Mouse (Mus musculus): Measurements from ENCODE around the gene Zfp536. TPM values are rescaled to one million over a fixed set of nuclear protein-coding genes. Genes with fewer than 3 reads are reported as not detected.

Gene Zfp536
- total and polyA plus RNA-seq, 3 experiments = not detected

DNA sequence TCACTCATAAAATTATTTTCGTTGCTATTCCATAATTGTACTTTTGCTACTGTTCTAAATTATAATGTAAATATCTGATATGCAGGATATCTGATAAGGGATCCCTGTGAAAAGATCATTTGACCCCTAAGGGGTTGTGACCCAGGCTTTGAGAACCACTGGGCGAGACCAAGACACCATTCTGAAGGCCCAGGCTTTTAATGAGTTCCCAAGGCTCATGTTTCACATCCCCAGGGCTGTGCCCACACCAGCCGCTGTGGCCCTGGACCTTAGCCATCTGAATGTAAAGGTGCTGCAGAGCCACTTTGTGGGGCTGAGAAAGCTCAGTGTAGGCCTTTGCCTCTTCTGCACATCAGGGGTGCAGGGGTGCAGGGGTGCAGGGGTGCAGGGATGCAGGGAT is 221.1 kb downstream of the Zfp536 start:
- no peak overlapping the region for H3K4me2 ChIP-seq (ENCODE audit: insufficient read depth, low read depth, poor library complexity, severe bottlenecking)
- in situ Hi-C loops (cut with MboI; ENCODE audit: low pct_ligation_motif_present, low pct_unique_long_range_greater_than_20kb, low sequenced_read_pairs) = no loop called here
- H3K27me3 ChIP-seq (replicated peaks) = no peaks in the 10 kb centered on the region
- H3K9ac ChIP-seq (ENCODE audit: insufficient read depth, low read depth) = no peak overlapping the region
- no peaks in the 10 kb centered on the region for H3K4me1 ChIP-seq (ENCODE audit: control insufficient read depth in 1 of 2, insufficient read depth in 2 of 2)
- no peak for DNase-seq (ENCODE audit: extremely low read depth)
- no peak overlapping the region for H3K27ac ChIP-seq (ENCODE audit: insufficient read depth, low read depth)
- TF ChIP-seq GABPA (IDR thresholded peaks at IDR 0.05; ENCODE audit: insufficient replicate concordance, low read depth, low read length) (no peak), HCFC1 (IDR thresholded peaks at IDR 0.05; ENCODE audit: low read depth, low read length) (no peak), MXI1 (IDR thresholded peaks at IDR 0.05; ENCODE audit: low read depth, low read length) (no peak), EP300 (IDR thresholded peaks at IDR 0.05; ENCODE audit: low read length) (no peak), CHD2 (IDR thresholded peaks at IDR 0.05; ENCODE audit: low read length) (no peak), MAX (IDR thresholded peaks at IDR 0.05; ENCODE audit: low read length) (no peak), CTCF (conservative IDR thresholded peaks at IDR 0.05 in 1 of 2, IDR thresholded peaks at IDR 0.05 in 1 of 2; ENCODE audit: low read depth in 2 of 2, low read length in 2 of 2) (no peak), ZC3H11A (IDR thresholded peaks at IDR 0.05; ENCODE audit: low read depth, low read length) (no peak), POLR2AphosphoS2 (IDR thresholded peaks at IDR 0.05; ENCODE audit: low read depth, low read length) (no peak), ZKSCAN1 (IDR thresholded peaks at IDR 0.05; ENCODE audit: borderline replicate concordance, low read depth, low read length) (no peak), USF2 (conservative IDR thresholded peaks at IDR 0.05; ENCODE audit: low read depth, low read length) (no peak), RAD21 (IDR thresholded peaks at IDR 0.05; ENCODE audit: low read depth, low read length) (no peak), SIN3A (IDR thresholded peaks at IDR 0.05; ENCODE audit: low read length) (no peak), NELFE (IDR thresholded peaks at IDR 0.05; ENCODE audit: low read depth, low read length) (no peak), MEF2A (IDR thresholded peaks at IDR 0.05; ENCODE audit: borderline replicate concordance, low read depth, low read length) (no peak)
- H3K9me3 ChIP-seq (replicated peaks; ENCODE audit: low read length) = peaks cover 89% of the 10 kb centered on the region
- dilution Hi-C loops (cut with MboI; ENCODE audit: extremely low pct_ligation_motif_present, extremely low pct_unique_long_range_greater_than_20kb, low sequenced_read_pairs) = no loop called here
- no peaks in the 10 kb centered on the region for H3K36me3 ChIP-seq (replicated peaks in 1 of 2; ENCODE audit: control insufficient read depth in 1 of 2, insufficient read depth in 1 of 2, low read length in 1 of 2)
- no peak overlapping the region for H3K4me3 ChIP-seq (replicated peaks in 1 of 3; ENCODE audit: low read depth in 2 of 3, low read length in 2 of 3, poor library complexity in 1 of 3)
- H3K79me2 ChIP-seq (replicated peaks; ENCODE audit: control insufficient read depth, extremely low read depth, insufficient read depth, poor library complexity, severe bottlenecking) = no peaks in the 10 kb centered on the region

DNA sequence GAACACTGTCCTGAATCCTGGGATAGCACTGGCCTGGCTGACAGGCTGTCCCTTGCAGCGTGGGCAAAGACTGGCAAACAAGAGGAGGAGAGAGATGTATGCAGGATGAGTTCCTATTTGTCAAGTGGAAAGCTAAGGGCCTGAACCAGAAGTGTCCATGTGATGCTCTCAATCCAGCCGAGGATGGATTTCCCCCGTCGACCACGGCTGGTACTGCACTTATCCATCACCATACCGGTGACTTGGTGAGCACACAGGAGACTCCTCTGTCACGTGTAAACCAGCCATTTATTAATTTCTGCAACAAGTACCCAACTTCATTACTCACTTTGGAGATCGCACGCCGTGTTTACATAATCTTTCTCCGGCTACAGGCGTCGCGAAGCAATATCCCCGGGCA is 224.6 kb downstream of the Zfp536 start:
- H3K9ac ChIP-seq (ENCODE audit: insufficient read depth, low read depth) = no peak overlapping the region
- H3K4me3 ChIP-seq (replicated peaks in 1 of 3; ENCODE audit: low read depth in 2 of 3, low read length in 2 of 3, poor library complexity in 1 of 3) = no peak overlapping the region
- H3K79me2 ChIP-seq (replicated peaks; ENCODE audit: control insufficient read depth, extremely low read depth, insufficient read depth, poor library complexity, severe bottlenecking) = no peaks in the 10 kb centered on the region
- H3K4me1 ChIP-seq (ENCODE audit: control insufficient read depth in 1 of 2, insufficient read depth in 2 of 2) = no peaks in the 10 kb centered on the region
- dilution Hi-C loops (cut with MboI; ENCODE audit: extremely low pct_ligation_motif_present, extremely low pct_unique_long_range_greater_than_20kb, low sequenced_read_pairs) = no loop called here
- DNase-seq (ENCODE audit: extremely low read depth) = no peak
- TF ChIP-seq ETS1 (conservative IDR thresholded peaks at IDR 0.05; ENCODE audit: low read depth, low read length) (no peak), TBP (conservative IDR thresholded peaks at IDR 0.05; ENCODE audit: low read depth, low read length) (no peak), MEF2A (IDR thresholded peaks at IDR 0.05; ENCODE audit: borderline replicate concordance, low read depth, low read length) (no peak), POLR2AphosphoS2 (IDR thresholded peaks at IDR 0.05; ENCODE audit: low read depth, low read length) (no peak), RCOR1 (conservative IDR thresholded peaks at IDR 0.05; ENCODE audit: low read depth, low read length) (no peak), NELFE (IDR thresholded peaks at IDR 0.05; ENCODE audit: low read depth, low read length) (no peak)
- H3K36me3 ChIP-seq (replicated peaks in 1 of 2; ENCODE audit: control insufficient read depth in 1 of 2, insufficient read depth in 1 of 2, low read length in 1 of 2) = no peaks in the 10 kb centered on the region
- H3K4me2 ChIP-seq (ENCODE audit: insufficient read depth, low read depth, poor library complexity, severe bottlenecking) = no peak overlapping the region
- no peak overlapping the region for H3K27ac ChIP-seq (ENCODE audit: insufficient read depth, low read depth)
- in situ Hi-C loops (cut with MboI; ENCODE audit: low pct_ligation_motif_present, low pct_unique_long_range_greater_than_20kb, low sequenced_read_pairs) = no loop called here
- H3K9me3 ChIP-seq (replicated peaks; ENCODE audit: low read length) = peaks cover 94% of the 10 kb centered on the region
- no peaks in the 10 kb centered on the region for H3K27me3 ChIP-seq (replicated peaks)

All from CH12.LX (cell line).